Mouse (Mus musculus) hematopoietic stem cell, adult 5-6 weeks (primary cell): ENCODE data around the gene Gm6096. TPM values are rescaled to one million over a fixed set of nuclear protein-coding genes. Genes with fewer than 3 reads are reported as not detected.

ENCODE experiments used
- ATAC-seq, 2 experiments: fragments of 125-278 bp in 1 of 2; replicated peaks in 1 of 2; 2 replicates each; pipeline ENCODE4 v1.8.0; 2016 to 2017; ENCODE audit warnings: inconsistent platforms in 2 of 2, mild to moderate bottlenecking in 2 of 2, moderate number of reproducible peaks in 2 of 2, low read depth in 1 of 2, moderate TSS enrichment in 1 of 2; ENCODE audit not compliant: low FRiP score in 2 of 2, poor library complexity in 2 of 2, severe bottlenecking in 2 of 2, insufficient read depth in 1 of 2, low TSS enrichment in 1 of 2
- total RNA-seq: library from RNA; stranded (forward); fragments of 172-1452, 232-1000 nt; gene quantifications from 2 replicates; pipeline ENCODE4 v1.2.3, GENCODE M21; 2017

The Gm6096 gene
- total RNA-seq, 1 experiment from 2014 or later, result not detected

DNA sequence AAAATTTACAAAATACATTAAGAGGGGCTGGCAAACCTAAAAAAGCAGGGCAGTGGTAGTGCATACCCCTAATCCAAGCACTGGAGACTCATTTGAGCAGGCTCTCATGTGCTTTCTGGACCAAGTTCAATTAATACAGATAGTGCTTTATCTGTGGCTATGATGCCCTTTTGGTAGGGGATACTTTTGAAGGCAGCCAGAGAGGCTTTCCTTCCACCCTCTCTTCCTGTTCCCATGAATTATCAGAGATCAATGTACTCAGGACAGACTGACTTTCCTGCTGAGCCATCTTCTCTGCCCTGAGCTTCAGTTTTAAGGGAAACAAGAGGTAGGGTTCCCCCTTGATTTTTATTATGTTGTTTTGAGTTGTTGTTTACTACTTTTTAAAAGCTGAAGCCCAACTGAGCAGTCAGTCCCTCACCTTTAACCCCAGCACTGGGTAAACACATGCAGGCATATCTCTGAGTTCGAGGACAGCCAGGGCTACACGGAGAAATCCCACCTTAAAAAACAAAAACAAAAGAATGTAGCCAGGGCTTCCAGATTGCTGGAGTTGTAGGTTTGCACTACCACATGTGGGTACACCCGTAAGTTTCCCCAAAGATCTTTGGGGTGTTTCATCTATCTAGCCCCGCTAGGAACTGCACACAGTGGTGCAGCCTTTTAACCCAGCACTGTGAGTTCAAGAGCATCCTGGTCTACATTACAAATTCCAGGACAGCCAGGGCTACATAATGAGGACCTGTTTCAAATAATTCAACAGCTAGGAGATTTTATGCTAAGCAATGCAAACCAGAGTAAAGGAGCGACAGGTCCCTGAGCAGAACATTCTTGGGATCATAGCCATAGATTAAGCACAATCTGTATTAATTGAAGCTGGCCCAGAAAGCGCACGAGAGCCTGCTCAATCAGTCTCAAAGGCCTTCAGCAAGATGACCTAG lies 17.8 kb upstream of the Gm6096 start:
- ATAC-seq, result no peak

GRCm38 (mm10) chr7:34233909-34234609 lies 16.8 kb upstream of the Gm6096 start:
- ATAC-seq, result peak; percentile 79 to 87

DNA sequence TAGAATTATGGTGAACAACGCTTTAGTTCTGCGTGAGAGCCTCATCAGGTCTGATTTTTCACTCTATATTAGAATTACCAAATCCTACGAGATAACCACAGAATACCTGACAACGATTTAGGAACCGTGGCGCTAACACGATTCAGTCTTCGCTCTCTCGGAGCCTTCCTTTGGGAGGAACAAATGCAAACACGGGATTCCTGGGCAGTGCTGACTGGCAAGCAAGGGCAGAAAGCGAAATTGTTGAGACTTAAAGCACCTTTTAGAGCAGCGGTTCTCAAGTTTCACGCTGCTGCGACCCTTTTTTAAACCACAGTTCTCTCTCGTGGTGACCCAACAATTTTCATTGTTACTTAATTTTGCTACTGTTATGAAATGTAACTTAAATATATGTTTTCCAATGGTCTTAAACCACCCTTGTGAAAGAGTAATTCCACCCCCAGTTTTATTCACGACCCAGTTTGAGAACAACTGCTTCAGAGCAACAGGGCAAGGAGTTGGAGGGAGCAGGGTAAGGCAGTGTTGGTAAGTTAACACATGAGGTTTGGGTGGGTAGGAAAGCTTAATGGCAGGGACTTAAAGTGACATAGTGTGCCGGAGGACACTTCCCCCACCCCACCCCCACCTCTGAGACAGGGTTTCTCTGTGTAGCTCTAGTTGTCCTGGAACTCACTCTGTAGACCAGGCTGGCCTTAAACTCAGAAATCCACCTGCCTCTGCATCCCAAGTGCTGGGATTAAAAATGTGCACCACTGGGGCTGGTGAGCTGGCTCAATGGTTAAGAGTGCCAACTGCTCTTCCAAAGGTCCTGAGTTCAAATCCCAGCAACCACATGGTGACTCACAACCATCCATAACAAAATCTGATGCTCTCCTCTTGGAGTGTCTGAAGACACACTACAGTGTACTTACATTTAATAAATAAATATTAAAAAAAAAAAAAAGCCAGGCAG lies 16.0 kb upstream of the Gm6096 start:
- peak in 1 of 2 experiments; percentile 1; a peak in 1 of 4 replicates for ATAC-seq

GRCm38 (mm10) chr7:34235602-34236001 lies 15.2 kb upstream of the Gm6096 start:
- no peak for ATAC-seq

DNA sequence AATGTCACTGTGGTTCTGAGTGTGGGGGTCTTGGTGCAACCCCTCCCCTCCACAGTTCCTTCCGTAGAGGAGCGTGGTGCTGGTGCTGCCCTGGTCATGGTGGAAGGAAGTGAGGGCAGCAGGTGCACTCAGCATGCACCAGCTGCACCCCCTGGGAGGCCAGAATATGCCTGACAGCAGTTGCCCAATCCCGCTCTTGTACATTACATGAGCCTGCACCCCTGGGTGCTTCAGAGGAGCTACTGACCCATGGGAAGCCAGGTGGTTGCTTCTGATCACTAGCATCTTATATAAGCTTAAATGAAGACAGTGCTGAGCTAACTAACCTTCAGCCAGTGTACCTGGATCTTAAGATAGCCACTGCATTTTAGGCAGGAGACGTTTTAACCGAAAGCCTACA lies 12.8 kb upstream of the Gm6096 start:
- ATAC-seq, result no peak

DNA sequence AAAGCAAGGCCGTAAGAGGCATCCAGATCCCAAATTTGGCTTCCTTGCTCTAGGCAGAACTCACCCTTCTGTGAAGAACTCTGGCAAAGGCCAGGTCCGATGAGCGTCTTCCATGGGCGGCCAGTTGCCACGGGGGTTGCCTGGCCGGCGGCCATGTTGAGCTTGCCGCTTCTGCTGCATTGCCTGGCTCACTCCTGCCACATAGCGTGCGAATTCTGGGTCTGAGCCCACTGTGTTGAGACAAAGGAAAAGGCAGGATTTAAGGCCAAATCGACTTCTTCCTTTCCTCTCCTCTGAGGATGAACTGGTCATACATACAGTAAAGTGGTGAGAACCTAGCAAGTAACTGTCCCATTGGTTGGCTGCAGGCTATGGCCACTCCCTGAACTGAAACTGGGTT lies 8.7 kb upstream of the Gm6096 start:
- ATAC-seq, result no peak

DNA sequence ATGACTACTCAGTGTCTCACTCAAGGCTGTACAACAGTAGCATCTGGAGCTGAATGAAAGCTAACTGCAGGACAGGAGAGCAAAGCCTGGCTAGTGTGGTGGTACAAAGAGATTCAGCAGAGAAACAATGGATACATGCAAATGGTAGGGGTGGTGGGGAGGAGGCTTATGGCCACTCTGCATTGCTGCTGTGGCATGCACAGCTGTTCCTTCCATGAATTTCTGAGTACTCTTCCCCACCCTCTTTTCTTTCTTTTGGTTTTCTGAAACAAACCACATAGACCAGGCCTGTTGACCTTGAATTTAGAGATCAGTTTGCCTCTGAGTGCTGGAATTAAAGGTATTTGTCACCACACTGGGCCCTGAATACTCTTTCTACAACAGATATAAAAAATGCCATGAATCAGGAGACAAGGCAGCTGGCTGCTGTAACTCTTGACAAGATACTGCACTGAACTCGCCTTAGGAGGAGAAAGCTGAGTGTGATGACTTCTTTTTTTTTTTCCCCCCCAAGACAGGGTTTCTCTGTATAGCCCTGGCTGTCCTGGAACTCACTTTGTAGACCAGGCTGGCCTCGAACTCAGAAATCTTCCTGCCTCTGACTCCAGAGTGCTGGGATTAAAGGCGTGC lies 3.9 kb upstream of the Gm6096 start:
- ATAC-seq, result no peak

DNA sequence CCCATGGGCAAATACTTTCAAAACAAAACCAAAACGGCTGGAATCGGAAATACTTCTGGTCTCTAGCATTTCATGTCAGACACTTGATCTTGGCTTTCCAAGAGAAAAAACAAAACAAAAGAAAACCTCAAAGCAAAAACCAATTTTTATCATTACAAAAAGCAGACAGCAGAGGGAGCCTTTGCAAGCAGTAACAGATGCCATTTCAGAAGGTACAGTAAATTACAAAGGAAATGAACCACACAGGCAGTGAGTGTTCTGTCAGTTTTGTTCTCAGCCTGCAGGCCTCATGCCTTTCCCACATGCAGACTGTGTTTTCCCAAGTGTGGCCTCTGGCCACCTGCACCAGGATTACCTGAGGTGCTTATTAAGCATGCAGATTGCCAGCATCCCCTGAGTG lies 1.2 kb downstream of the Gm6096 start:
- ATAC-seq, result peak; percentile 55 to 71

GRCm38 (mm10) chr7:34255137-34255536 lies 4.3 kb downstream of the Gm6096 start:
- no peak for ATAC-seq

DNA sequence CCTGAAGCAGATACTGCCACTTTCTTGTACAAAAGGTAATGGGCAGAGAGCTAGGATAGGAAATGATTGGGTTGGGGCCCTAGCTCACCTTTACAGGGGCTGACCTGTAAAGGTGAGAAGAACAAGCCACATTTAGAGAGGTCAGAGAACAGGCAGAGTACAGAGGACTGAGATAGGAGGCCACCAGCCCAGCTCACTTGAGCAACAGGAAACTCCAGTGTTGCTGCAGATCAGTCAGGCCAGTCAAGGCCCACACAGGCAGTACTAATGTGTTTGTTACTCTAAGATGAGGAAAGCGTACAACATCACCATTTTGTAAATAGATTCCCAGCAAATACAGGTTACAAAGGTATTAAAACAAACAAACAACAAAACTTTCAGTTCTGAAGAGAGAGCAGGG lies 5.1 kb downstream of the Gm6096 start:
- no peak; a peak in 1 of 4 replicates for ATAC-seq

GRCm38 (mm10) chr7:34257279-34257678 lies 6.4 kb downstream of the Gm6096 start:
- ATAC-seq, result no peak

- ATAC-seq, result no peak
Observed at GRCm38 (mm10) chr7:34258407-34258806, 7.6 kb downstream of the Gm6096 start.

DNA sequence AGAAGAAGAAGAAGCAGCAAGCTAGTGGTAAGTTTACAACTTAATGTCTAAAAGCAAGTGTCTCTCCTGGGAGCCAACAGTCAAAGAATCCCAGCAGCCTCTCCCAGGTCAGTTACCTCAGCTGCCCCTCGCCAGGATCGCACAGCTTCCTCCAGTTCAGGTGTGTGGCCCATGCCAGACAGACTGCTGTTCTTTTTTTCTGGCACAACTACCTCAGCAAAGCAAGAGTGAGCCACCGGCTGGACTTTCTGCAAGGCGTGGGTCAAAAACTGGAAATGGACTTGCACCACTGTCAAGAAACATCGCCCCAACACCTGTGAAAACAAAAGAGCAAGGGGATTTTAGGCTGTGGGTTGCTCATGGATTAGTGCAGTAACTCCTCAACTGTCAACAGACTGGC lies 12.6 kb downstream of the Gm6096 start:
- ATAC-seq, result no peak

DNA sequence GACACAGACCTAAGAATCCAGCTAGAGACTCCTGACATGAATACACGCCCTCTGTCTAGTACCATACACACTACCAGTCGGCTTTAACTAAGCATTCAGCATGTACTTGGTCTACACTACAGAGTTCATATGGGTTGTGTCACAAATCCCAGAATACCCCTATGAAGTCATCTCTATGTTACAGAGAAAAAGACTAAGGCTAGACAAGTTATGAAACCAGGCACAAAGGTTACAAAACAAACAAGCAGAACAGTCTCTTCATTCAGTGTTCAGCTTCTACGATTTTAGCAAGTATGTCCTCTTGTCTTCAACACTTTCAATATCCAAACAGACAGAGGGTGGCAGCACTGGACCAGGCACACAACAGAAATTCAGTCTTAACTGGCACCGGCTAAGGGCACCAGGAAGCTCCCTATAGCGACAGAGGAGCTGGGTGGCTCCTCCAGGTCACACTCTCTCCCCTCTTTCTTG lies 15.1 kb downstream of the Gm6096 start:
- peak; percentile 89 to 97 for ATAC-seq

DNA sequence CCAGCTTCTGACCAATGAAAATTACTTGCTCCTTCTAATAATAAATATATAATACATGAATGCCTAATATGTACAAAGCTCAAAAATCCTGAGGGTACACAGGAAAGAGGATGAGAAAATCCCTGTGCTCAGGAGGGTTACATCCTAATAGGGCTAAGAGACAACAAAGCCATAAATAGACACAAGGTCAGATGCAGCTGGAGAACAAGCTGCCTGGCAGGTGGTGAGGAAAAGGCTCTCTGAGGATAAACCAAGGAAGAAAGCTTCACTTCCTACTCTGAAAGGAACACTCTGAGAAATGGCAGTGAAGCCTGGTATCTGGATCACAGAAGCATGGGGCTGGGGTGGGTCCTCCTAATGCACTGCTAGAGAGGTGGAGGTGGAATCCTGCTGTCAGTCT lies 15.6 kb downstream of the Gm6096 start:
- no peak for ATAC-seq

GRCm38 (mm10) chr7:34268463-34268862 lies 17.6 kb downstream of the Gm6096 start:
- ATAC-seq, result no peak

GRCm38 (mm10) chr7:34272465-34272864 lies 21.6 kb downstream of the Gm6096 start:
- peak; percentile 48 to 59; a peak in 3 of 4 replicates for ATAC-seq
